Mouse (Mus musculus) ES-E14 (cell line): ENCODE measurements at regions not wholly inside any gene's neighbourhood (a gene's known extent, or its start where the extent isn't known, plus 50 kb on each side); places are given as distances from the start of the nearest gene placed in this dataset.

Experiments used
- CHD2 ChIP-seq: IDR thresholded peaks from 2 replicates; pipeline ENCODE4 v1.6.1; 2014; ENCODE audit warnings: mild to moderate bottlenecking, low read depth, low read length, inconsistent platforms
- HCFC1 ChIP-seq: IDR thresholded peaks from 2 replicates; pipeline ENCODE4 v1.6.1; 2012; ENCODE audit warnings: low read length, inconsistent platforms, borderline replicate concordance; ENCODE audit not compliant: insufficient read depth
- MAFK ChIP-seq: IDR thresholded peaks from 2 replicates; pipeline ENCODE4 v1.6.1; 2014; ENCODE audit warnings: mild to moderate bottlenecking, low read depth, low read length, inconsistent platforms; ENCODE audit not compliant: insufficient read depth
- ZC3H11A ChIP-seq: IDR thresholded peaks from 2 replicates; pipeline ENCODE4 v1.6.1; 2012; ENCODE audit warnings: low read depth, mild to moderate bottlenecking, inconsistent platforms, low read length, borderline replicate concordance

DNA sequence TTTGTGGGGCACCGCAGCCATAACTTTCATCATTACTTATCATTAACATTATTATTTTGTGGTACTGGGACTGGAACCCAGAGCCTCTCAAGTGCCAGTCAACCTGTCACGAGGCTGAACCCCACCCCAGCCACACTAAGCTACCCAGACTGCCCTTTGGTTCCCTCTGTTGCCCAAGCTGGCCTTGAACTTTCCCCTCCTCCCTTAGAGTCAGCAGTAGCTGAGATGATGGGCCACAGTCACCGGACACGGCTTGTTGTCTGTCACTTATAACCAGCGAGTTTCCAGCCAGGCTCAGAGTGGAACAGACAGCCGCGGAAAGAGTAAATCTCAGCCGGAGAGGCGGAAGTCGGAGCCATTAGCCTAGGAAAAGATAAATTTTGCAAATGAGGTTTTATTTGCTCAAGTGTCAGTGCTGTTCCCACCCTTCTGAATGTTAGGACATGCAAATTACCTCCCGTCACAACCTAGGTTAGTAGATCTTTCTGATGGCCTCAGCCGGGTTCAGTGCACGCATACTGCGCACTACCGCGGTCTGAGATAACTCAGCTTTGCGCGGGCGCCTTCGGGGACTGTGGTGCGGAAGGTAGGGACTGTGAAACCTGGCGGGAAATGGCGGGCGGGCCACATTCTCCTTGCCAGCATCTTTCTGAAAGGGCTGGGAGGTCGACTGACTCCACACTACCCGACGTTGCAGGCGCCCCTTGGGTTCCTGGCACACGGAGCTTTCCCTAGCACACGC is 152.7 kb downstream of the Bmp7 start:
- TF ChIP-seq MAFK (no peak), ZC3H11A (no peak), CHD2 (no peak), HCFC1 (no peak)
